Mouse (Mus musculus) thymus, postnatal 36 days (tissue): Measurements from ENCODE around the gene Ppp3ca.

Experiments used
- DNase-seq, 2 experiments: peaks; one replicate each; pipeline ENCODE4 v3.0.0; 2022; ENCODE audit warnings: mixed read lengths in 2 of 2

Gene Ppp3ca

DNA sequence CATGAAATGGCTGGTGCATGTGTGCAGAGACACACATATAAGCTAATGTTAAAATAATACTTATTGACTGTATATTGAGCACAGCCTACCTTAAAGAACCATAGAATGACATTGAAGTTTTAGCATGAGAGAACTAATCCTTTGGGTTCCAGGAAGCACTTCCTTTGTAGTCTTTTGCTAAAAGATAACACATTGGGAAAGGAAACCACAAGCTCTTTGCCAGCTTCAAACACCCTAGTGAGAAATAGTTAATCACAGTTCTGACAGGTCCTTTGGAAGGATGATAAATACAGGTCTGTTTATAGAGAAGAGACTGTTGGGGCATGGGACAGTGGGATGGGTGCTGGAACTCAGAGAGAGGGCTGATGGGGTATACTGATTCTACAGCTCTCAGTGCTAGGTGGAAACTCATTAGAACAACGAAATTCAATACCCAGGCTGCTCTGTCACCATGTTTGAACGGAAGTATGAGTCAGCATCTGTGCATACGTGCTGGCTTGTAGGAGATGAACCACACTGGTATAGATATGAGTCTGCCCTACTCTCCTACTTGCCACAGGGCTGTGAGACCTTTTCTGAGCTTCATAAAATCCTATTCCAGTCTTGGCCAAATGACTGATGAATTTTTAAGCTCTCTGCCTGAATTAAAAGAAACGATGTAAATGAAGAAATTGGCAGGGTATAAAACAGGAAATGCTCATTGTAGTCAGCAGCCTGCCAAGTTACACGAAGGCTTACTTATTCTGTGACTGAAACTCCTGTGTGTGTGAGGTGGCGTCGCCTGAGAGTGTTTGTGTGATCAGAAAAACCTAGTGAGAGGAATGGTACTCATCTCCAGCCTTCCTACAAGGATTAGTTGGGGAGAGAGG is 271.0 kb downstream of the Ppp3ca start:
- peak in 1 of 2 experiments; percentile 3 for DNase-seq

DNA sequence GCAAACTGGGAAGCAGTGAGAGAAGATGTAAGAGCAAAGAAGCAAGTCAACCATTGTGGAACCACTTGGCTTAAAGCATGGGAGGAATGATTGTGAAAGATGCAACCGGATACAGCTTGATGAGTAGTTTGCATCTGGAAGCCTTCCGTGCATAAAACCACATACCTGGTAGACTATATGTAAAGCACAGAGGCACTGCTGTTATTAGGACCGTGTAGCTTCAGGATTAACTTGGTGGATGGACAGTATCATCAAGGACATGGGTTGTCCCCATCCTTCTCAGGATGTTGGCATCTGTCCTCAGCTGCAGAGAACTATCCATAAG is 271.6 kb downstream of the Ppp3ca start:
- DNase-seq, result no peak

DNA sequence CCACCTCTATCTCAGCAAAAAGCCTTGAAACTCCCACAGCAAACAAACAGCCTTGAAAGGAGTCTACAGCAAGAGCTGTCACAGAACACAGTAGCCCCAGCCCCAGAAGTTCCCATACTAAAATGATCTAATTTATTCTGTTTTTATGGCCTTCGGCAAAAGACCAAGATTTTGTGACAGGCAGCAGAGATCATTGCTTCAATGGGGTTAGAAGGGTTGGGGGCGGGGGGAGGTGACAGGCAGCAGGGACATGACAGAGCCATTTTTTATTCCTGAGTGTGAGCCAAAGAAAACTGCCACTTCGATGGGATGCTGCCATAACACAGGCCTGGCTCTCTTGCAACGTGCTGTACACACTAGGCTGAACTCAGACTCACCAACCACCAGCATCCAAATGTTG is 275.6 kb downstream of the Ppp3ca start:
- DNase-seq, result no peak

DNA sequence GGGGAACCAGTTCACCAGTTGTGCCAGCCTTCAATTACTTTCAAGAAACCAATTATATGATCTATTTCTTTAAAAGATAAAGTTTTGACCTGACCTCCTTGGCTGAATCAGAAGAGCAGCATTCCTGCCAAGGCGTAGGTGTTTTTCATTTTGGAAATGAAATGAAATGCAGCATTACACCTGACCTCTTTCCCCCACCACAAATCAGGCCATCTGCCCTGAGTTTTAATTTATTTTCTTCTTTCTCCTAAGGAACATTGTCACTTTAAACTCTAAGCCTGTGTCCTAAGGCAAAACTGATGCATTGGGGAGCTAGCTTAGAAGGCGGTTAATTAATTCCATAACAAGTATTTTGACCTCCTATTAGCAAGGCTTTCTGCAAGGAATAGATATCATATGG is 276.7 kb downstream of the Ppp3ca start:
- DNase-seq, result no peak

DNA sequence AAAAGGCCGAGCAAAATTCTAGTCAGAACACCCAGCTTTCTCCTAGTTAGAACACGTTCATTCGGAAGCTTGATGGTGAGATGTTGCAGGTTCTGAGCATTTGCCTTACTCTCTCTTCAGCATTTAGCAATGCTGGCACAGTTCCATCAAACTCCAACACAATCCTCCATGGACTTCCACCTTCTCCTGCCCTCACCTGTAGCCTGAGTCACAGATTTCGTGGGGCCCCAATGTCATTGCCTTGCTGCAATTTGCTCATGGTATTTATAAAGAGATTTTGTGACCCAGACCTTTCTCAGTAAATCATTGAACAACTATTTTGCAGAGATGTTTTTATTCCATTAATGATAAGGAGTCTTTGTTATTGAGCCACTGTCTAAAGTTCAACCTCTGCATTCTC is 278.2 kb downstream of the Ppp3ca start:
- DNase-seq, result no peak

DNA sequence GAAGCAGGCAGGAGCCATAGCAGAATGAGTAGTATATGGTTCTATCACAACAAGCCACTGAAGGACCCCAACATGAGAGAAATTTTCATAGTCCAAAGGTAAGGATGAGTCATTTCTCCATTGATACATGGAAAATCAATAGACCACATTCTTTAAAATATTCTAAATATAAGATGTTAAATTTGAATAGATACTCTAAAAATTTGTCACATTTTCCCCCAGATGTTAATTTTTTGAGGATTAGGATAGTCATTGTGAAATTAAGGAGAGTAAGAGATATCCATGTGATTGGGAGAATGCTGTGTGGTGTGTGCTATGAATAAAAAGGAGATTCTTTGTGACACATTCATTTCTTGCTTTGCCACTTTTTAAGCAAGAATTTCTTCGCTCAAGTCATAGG is 281.9 kb downstream of the Ppp3ca start:
- DNase-seq, result no peak

DNA sequence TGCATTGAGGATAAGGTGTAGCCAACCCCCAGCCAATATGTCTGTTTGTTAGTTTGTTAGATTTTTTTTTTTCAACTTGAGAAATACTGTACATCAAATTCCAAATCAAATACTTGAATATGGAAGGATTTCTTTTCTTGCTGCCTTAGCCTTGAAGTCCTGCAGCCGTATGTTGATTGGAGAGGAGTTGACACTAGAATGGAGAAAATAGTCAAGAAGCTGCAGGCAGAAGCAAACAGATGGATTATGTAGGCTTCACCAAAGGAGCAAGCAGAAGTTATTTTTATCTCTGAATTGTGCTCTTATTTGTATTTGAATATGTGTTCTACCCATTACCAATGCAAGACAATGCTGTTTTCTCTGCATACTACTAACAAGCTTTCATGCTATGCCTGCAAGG is 282.9 kb downstream of the Ppp3ca start:
- no peak for DNase-seq

DNA sequence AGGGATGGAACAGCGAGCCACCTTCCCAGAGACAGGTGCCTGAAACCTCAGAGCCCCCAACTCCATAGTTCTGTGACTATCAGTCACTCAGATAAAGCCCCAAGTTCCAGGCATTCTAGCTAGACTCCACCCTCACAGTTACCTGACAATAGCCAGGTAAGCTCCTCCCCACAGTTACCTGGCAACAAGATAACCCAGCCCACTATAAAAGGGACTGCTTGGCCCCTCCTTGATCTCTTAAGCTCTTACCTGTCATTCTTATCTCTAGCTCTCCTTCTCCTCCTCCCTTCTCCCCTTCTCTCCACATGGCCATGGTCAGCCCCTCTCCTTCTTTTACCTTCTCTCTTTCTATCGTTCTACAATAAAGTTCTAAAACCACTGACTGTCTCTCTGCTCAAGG is 285.1 kb downstream of the Ppp3ca start:
- no peak for DNase-seq

DNA sequence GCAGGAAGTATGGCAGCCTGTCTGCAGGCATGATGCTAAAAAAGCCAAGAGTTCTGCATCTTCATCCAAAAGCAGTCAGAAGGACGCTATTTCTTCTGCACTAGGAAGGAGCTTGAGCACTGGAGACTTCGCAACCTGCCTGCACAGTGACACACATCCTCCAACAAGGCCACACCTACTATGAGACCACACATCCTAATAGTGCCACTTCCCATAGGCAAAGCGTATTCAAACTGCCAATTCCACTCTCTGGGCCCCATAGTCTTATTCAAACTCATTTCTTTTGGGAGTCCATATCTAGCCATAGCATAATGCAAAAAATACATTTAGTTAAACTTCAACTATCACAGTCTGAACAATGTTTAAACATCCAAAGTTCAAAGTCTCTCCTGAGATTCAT is 290.4 kb downstream of the Ppp3ca start:
- no peak for DNase-seq

DNA sequence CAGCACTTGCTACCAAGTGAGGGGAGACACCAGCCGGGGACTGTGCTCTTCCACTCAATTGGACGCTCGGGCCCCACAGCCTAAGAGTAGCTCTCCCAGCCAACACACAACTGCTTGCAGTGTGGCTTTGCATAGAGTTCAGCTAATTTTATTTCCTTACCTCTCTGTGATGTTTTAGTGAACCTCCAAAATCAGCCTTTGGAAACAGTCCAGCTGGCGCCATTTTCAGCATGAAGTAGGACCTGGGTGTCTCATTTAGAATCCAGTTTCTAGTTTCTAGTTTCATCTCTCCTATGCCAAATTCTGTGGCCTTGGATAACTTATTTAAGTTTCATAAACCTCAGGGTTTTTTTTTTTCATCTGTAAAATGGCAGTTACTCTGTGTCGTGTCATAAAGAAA is 296.9 kb downstream of the Ppp3ca start:
- no peak for DNase-seq

DNA sequence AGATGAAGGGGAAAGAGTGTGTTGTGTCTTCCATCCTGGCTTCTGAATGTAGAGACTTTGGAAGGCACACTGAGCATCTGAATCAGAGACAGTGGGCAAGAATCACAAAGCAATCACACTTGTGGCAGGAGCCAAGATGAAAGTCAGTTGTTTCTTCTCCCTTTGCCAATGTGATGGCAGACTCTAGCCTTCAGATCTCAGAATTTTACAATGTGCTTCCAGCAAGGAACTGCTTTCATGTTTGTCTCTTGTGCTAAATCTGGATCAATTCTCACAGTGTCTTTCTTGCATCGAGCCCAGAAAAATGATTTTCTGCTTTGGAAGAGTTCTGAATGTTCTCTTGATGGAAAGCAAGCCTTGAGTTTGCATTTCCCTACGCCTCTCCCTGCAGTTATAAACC is 297.6 kb downstream of the Ppp3ca start:
- no peak for DNase-seq

DNA sequence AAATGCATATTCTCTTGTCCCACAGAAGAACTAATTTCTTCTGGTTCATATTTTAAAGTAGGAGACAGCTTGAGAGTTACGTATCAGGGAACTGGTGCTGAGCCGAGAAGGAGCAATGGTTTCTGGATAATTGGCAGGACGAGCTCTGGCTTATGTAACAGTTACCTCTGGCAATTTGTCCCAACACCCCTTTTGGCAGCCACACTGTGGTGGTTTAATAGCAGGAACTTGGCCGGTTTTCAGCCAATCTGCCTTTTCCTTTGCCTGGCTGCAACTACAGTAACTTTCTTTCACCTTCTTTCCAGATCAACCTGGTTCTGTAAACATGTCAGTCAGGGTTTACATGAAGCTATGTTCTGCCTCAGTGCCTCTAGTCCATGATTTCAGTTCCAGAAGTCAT is 299.9 kb downstream of the Ppp3ca start:
- DNase-seq, result no peak

DNA sequence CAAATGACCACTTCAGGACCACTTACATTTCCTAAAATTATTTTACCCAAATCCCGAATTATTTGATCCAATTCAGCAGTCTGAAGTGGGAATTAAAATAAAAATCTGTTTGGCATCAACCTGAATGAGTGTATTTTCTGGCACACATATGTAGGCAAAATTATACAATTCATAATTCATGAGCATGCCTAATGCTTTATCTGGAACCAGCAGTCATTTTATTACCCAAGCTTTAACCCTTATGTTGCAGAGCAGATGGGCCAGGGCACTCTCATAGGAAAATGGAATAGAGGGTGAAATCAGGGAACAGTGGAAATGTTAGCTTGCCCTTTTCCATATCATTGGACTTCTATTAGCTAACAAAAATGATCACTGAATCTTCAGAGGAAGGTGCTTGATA is 307.9 kb downstream of the Ppp3ca start:
- no peak for DNase-seq

DNA sequence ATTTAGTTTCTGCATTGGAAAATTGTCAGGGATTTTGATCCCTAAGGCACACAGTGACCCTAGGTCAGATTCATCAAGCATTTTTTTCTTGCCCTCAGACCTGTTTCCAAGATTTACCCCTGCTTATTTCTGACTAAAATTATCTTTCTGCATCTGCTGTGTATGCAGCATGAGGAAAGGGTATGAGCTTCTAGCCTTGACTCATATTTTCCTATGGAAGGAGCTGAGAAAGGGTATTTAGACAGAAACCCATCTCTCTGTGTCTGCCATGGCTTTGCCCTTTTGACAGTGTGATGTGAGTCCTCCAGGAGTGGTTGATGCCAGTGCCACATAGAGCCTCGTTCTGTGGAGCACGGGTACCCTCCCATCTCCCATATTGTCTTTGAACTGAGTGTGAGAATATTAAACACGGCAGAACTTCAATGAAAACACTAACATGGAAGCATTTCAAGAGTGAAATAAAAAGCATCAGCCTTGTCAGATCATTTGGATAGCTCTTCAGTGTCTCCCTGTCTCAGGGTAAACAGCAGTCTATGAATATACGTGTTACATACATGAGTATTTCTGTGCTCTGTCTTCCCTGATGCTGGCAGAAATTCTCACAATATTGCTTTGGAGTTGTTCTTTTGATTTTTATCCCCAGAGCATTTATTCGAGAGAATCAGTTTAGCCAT is 311.1 kb downstream of the Ppp3ca start:
- DNase-seq, result no peak

DNA sequence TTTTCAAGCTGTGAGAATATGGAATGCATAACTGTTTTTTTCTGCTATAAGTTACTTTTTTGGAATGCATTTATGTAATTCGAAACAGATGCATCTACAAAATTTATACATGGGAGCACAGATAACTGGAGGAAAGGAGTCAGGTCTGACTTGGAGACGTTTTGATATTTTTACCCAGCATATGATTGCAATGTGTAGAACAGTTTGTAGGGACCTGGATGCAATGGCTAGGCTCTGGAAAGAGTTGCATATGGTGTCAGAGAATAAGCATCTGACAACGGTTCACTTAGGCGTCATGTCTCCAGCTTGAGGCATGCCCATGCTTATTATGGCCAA is 311.6 kb downstream of the Ppp3ca start:
- DNase-seq, result no peak

DNA sequence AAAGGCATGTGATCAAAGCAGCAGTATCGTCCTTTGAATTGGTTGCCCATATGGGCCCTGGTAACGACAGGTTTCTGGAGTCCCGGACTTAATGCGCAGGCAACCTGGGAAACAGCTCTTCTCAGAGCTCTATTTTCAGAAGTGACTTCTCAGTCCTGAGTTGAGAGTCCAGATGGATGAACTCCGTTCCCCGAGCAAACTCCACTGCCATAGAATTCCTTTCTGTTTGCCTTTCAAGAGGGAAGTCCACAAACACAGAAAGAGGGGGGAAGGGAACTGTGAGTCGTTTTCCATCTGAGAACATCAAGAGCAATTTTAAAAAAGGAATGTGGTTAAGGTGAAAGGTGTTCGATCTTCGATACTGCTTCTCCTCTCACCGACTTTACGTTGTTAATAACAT is 312.1 kb downstream of the Ppp3ca start:
- DNase-seq, result no peak

DNA sequence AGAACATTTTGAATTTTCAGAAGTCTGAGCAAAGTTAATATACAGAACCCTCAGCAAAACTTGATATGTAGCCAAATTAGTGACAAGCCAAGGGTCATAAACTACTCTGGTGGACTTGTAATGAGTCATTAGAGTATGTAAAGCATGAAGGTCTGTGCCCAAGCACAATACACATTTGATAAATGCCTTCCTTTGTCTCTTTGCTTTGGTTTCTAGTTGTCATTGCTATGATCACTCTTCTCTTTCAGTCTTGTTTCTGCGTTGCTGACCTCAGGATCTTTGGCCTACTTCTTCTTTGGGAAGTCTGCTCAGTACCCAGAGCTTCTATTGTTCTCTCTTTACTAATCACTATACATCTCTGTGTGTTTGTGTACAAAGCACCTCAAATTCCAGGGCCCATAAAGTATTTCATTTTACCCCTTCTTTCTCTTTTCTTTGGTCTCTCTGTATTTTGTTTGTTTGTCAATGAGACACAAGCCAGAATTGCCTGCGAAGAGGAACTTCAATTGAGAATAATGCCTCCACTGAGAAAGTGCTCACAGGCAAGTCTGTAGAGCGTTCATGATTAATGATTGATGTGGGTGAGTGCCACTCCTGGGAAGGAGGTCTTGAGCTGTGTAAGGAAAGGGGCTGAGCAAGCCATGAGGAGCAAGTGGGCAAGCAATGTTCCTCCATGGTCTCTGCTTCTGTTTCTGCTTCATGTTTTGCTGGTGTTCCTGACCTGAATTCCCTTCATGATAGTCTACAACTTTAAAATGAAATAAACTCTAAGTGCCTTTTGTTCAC is 316.4 kb downstream of the Ppp3ca start:
- no peak for DNase-seq
